Mouse (Mus musculus): ENCODE results near the gene Hmgb1.

Gene Hmgb1

GRCm38 (mm10) chr5:149017181-149017580 lies 167.1 kb downstream of the Hmgb1 start:
- in situ Hi-C loops (cut with MboI; ENCODE audit: low pct_unique_long_range_greater_than_20kb in 1 of 2, low sequenced_read_pairs in 2 of 2, unreplicated experiment in 1 of 2) = no loop called here

- in situ Hi-C loops (cut with MboI; ENCODE audit: low pct_unique_long_range_greater_than_20kb in 1 of 2, low sequenced_read_pairs in 2 of 2, unreplicated experiment in 1 of 2) = no loop called here
Measured at GRCm38 (mm10) chr5:149016261-149016660, 168.0 kb downstream of the Hmgb1 start.

GRCm38 (mm10) chr5:149015335-149016201 lies 168.7 kb downstream of the Hmgb1 start:
- in situ Hi-C loops (cut with MboI; ENCODE audit: low pct_unique_long_range_greater_than_20kb in 1 of 2, low sequenced_read_pairs in 2 of 2, unreplicated experiment in 1 of 2) = no loop called here

- in situ Hi-C loops (cut with MboI; ENCODE audit: low pct_unique_long_range_greater_than_20kb in 1 of 2, low sequenced_read_pairs in 2 of 2, unreplicated experiment in 1 of 2) = no loop called here
Measured at GRCm38 (mm10) chr5:149014600-149015268, 169.6 kb downstream of the Hmgb1 start.

- in situ Hi-C loops (cut with MboI; ENCODE audit: low pct_unique_long_range_greater_than_20kb in 1 of 2, low sequenced_read_pairs in 2 of 2, unreplicated experiment in 1 of 2) = no loop called here
Measured at GRCm38 (mm10) chr5:149013817-149014508, 170.3 kb downstream of the Hmgb1 start.

GRCm38 (mm10) chr5:149009111-149009510 lies 175.2 kb downstream of the Hmgb1 start:
- in situ Hi-C loops (cut with MboI; ENCODE audit: low pct_unique_long_range_greater_than_20kb in 1 of 2, low sequenced_read_pairs in 2 of 2, unreplicated experiment in 1 of 2) = no loop called here

GRCm38 (mm10) chr5:149007295-149007646 lies 177.0 kb downstream of the Hmgb1 start:
- in situ Hi-C loops (cut with MboI; ENCODE audit: low pct_unique_long_range_greater_than_20kb in 1 of 2, low sequenced_read_pairs in 2 of 2, unreplicated experiment in 1 of 2) = no loop called here

- in situ Hi-C loops (cut with MboI; ENCODE audit: low pct_unique_long_range_greater_than_20kb in 1 of 2, low sequenced_read_pairs in 2 of 2, unreplicated experiment in 1 of 2) = no loop called here
Measured at GRCm38 (mm10) chr5:149006362-149007294, 177.7 kb downstream of the Hmgb1 start.

GRCm38 (mm10) chr5:149005701-149006361 lies 178.5 kb downstream of the Hmgb1 start:
- in situ Hi-C loops (cut with MboI; ENCODE audit: low pct_unique_long_range_greater_than_20kb in 1 of 2, low sequenced_read_pairs in 2 of 2, unreplicated experiment in 1 of 2) = no loop called here

- in situ Hi-C loops (cut with MboI; ENCODE audit: low pct_unique_long_range_greater_than_20kb in 1 of 2, low sequenced_read_pairs in 2 of 2, unreplicated experiment in 1 of 2) = no loop called here
Measured at GRCm38 (mm10) chr5:149005083-149005482, 179.2 kb downstream of the Hmgb1 start.

GRCm38 (mm10) chr5:149003137-149003536 lies 181.2 kb downstream of the Hmgb1 start:
- in situ Hi-C loops (cut with MboI; ENCODE audit: low pct_unique_long_range_greater_than_20kb in 1 of 2, low sequenced_read_pairs in 2 of 2, unreplicated experiment in 1 of 2) = no loop called here

- in situ Hi-C loops (cut with MboI; ENCODE audit: low pct_unique_long_range_greater_than_20kb in 1 of 2, low sequenced_read_pairs in 2 of 2, unreplicated experiment in 1 of 2) = no loop called here
Measured at GRCm38 (mm10) chr5:149002803-149003115, 181.5 kb downstream of the Hmgb1 start.

GRCm38 (mm10) chr5:149002034-149002802 lies 182.1 kb downstream of the Hmgb1 start:
- in situ Hi-C loops (cut with MboI; ENCODE audit: low pct_unique_long_range_greater_than_20kb in 1 of 2, low sequenced_read_pairs in 2 of 2, unreplicated experiment in 1 of 2) = no loop called here

GRCm38 (mm10) chr5:148999802-149000201 lies 184.5 kb downstream of the Hmgb1 start:
- in situ Hi-C loops (cut with MboI; ENCODE audit: low pct_unique_long_range_greater_than_20kb in 1 of 2, low sequenced_read_pairs in 2 of 2, unreplicated experiment in 1 of 2) = no loop called here

- in situ Hi-C loops (cut with MboI; ENCODE audit: low pct_unique_long_range_greater_than_20kb in 1 of 2, low sequenced_read_pairs in 2 of 2, unreplicated experiment in 1 of 2) = no loop called here
Measured at GRCm38 (mm10) chr5:148998512-148998911, 185.8 kb downstream of the Hmgb1 start.

- in situ Hi-C loops (cut with MboI; ENCODE audit: low pct_unique_long_range_greater_than_20kb in 1 of 2, low sequenced_read_pairs in 2 of 2, unreplicated experiment in 1 of 2) = no loop called here
Measured at GRCm38 (mm10) chr5:148996709-148997037, 187.6 kb downstream of the Hmgb1 start.
